Mouse (Mus musculus): ENCODE measurements around the gene Dhx34. TPM values are rescaled to one million over a fixed set of nuclear protein-coding genes. Genes with fewer than 3 reads are reported as not detected.

Dhx34 gene
- total and polyA plus RNA-seq, 3 experiments, result 5.8 to 13.6 TPM; not detected in 1

DNA sequence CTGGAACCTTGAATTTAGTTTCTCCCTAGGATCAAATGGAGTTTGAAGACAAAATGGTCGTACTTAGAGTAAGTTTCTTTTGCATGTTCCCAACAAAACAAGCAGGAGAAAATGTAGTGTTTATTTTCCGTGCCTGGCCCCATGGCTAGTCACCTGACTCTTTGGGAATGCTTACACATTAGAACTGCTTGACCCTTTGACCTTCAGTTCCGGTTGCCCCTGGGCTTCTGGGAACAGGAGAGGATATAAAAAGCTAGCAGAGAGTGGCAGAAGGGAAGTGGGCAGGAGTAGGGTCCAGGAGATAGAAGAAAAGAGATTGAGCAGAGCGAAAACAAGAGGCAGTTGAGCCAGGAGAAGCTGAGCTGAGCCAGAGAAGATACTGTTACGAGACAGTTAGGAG lies 8.0 kb upstream of the Dhx34 start:
- TF ChIP-seq USF1 (IDR thresholded peaks at IDR 0.05; ENCODE audit: low read depth, low read length) (no peak), CTCF (IDR thresholded peaks at IDR 0.05 in 2 of 3, conservative IDR thresholded peaks at IDR 0.05 in 1 of 3; ENCODE audit: control insufficient read depth in 1 of 3, insufficient read depth in 1 of 3, low read depth in 2 of 3, low read length in 3 of 3, poor library complexity in 1 of 3, severe bottlenecking in 1 of 3) (no peak), ELF1 (IDR thresholded peaks at IDR 0.05; ENCODE audit: low read depth, low read length) (no peak), CHD1 (IDR thresholded peaks at IDR 0.05; ENCODE audit: low read depth, low read length) (no peak), MXI1 (IDR thresholded peaks at IDR 0.05; ENCODE audit: low read depth, low read length) (no peak), GABPA (IDR thresholded peaks at IDR 0.05; ENCODE audit: low read depth, low read length) (no peak), MAFK (IDR thresholded peaks at IDR 0.05; ENCODE audit: borderline replicate concordance, low read depth, low read length) (no peak), MYB (IDR thresholded peaks at IDR 0.05; ENCODE audit: low read depth, low read length) (no peak)
- DNase-seq (ENCODE audit: low read depth, low spot score), result no peak
- Histone ChIP-seq H3K36me3 (ENCODE audit: control insufficient read depth in 1 of 2, insufficient read depth in 2 of 2, low read length in 2 of 2) (no peaks in the 10 kb centered on the region), H3K9ac (ENCODE audit: control insufficient read depth, low read depth, low read length, poor library complexity, severe bottlenecking) (no peak overlapping the region), H3K9me3 (replicated peaks; ENCODE audit: insufficient read depth, low read length) (no peaks in the 10 kb centered on the region), H3K79me2 (ENCODE audit: control insufficient read depth, insufficient read depth, low read length, poor library complexity) (no peaks in the 10 kb centered on the region), H3K27ac (ENCODE audit: control insufficient read depth, low read depth, low read length) (no peak overlapping the region), H3K4me3 (ENCODE audit: control insufficient read depth in 1 of 2, insufficient read depth in 1 of 2, low read depth in 2 of 2, low read length in 2 of 2) (no peak overlapping the region), H3K4me1 (ENCODE audit: control insufficient read depth in 1 of 2, insufficient read depth in 2 of 2, low read length in 2 of 2) (no peaks in the 10 kb centered on the region), H3K27me3 (ENCODE audit: control insufficient read depth in 1 of 2, insufficient read depth in 2 of 2, low read length in 2 of 2) (peaks cover 4 to 5% of the 10 kb centered on the region in 2 experiments; a peak in 3 of 4 replicates)

DNA sequence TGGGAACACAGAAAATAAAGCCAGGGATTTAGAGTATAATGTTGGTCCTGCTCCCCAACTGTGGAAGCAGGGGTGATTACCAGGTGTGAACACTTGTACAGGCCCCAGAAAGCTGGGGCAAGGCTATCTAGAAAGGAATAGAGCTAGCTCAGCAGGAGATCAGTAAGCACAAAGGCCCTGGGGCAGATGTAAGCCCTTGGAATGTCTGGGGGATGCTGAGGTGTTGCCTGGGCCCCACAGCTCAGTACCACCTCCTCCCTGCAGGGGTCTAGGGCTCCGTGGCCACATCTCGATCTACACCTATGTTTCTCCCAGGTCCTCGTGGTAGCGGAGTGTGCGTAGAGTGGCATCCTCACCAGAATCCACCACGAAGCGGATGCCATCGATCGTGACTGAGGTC lies 7.9 kb downstream of the Dhx34 start:
- no peaks in the 10 kb centered on the region for H3K9me3 ChIP-seq (replicated peaks; ENCODE audit: insufficient read depth, low read length)
- H3K79me2 ChIP-seq (ENCODE audit: control insufficient read depth, insufficient read depth, low read length, poor library complexity), result no peaks in the 10 kb centered on the region
- H3K4me3 ChIP-seq (ENCODE audit: control insufficient read depth in 1 of 2, insufficient read depth in 1 of 2, low read depth in 2 of 2, low read length in 2 of 2), result no peak overlapping the region
- no peak for DNase-seq (ENCODE audit: low read depth, low spot score)
- no peaks in the 10 kb centered on the region for H3K4me1 ChIP-seq (ENCODE audit: control insufficient read depth in 1 of 2, insufficient read depth in 2 of 2, low read length in 2 of 2)
- no peaks in the 10 kb centered on the region for H3K36me3 ChIP-seq (ENCODE audit: control insufficient read depth in 1 of 2, insufficient read depth in 2 of 2, low read length in 2 of 2)
- no peak overlapping the region for H3K9ac ChIP-seq (ENCODE audit: control insufficient read depth, low read depth, low read length, poor library complexity, severe bottlenecking)
- no peaks in the 10 kb centered on the region for H3K27me3 ChIP-seq (ENCODE audit: control insufficient read depth in 1 of 2, insufficient read depth in 2 of 2, low read length in 2 of 2)
- TF ChIP-seq MAFK (IDR thresholded peaks at IDR 0.05; ENCODE audit: borderline replicate concordance, low read depth, low read length), result no peak
- TF ChIP-seq RCOR1 (IDR thresholded peaks at IDR 0.05; ENCODE audit: low read depth, low read length), result no peak
- TF ChIP-seq POLR2AphosphoS2 (IDR thresholded peaks at IDR 0.05; ENCODE audit: low read length), result no peak
- no peak overlapping the region for H3K27ac ChIP-seq (ENCODE audit: control insufficient read depth, low read depth, low read length)

DNA sequence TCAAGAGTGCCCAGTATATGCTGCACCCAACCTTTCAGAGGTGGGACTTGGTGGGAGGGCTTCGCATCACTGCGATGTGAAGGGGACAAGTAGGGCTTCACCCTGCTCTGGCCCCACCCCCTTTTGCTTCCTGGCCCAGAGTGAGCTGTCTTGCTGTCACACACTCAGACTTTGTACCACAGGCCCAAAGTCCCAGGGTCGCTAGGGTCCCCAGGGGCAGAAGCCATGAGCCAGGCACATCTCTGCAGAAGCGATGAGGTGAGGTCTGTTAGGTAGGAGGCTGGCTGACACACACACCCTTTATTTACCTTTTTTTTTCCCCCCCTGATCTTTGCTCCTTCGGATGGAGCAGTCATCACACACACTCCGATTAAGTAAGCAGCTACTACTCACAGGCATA lies 8.6 kb downstream of the Dhx34 start:
- no peaks in the 10 kb centered on the region for H3K27me3 ChIP-seq (ENCODE audit: control insufficient read depth in 1 of 2, insufficient read depth in 2 of 2, low read length in 2 of 2)
- H3K27ac ChIP-seq (ENCODE audit: control insufficient read depth, low read depth, low read length), result no peak overlapping the region
- no peak overlapping the region for H3K9ac ChIP-seq (ENCODE audit: control insufficient read depth, low read depth, low read length, poor library complexity, severe bottlenecking)
- H3K4me3 ChIP-seq (ENCODE audit: control insufficient read depth in 1 of 2, insufficient read depth in 1 of 2, low read depth in 2 of 2, low read length in 2 of 2), result no peak overlapping the region
- DNase-seq (ENCODE audit: low read depth, low spot score), result no peak
- H3K79me2 ChIP-seq (ENCODE audit: control insufficient read depth, insufficient read depth, low read length, poor library complexity), result no peaks in the 10 kb centered on the region
- no peaks in the 10 kb centered on the region for H3K4me1 ChIP-seq (ENCODE audit: control insufficient read depth in 1 of 2, insufficient read depth in 2 of 2, low read length in 2 of 2)
- TF ChIP-seq MXI1 (IDR thresholded peaks at IDR 0.05; ENCODE audit: low read depth, low read length), result no peak
- no peak for TF ChIP-seq MAFK (IDR thresholded peaks at IDR 0.05; ENCODE audit: borderline replicate concordance, low read depth, low read length)
- TF ChIP-seq POLR2AphosphoS2 (IDR thresholded peaks at IDR 0.05; ENCODE audit: low read length), result no peak
- no peaks in the 10 kb centered on the region for H3K36me3 ChIP-seq (ENCODE audit: control insufficient read depth in 1 of 2, insufficient read depth in 2 of 2, low read length in 2 of 2)
- H3K9me3 ChIP-seq (replicated peaks; ENCODE audit: insufficient read depth, low read length), result no peaks in the 10 kb centered on the region

All from MEL (cell line).